Mouse (Mus musculus) common myeloid progenitor, adult 5-6 weeks (primary cell): ENCODE results near the gene Bloc1s6. TPM values are rescaled to one million over a fixed set of nuclear protein-coding genes. Genes with fewer than 3 reads are reported as not detected.

Source experiments
- ATAC-seq: replicated peaks from 2 replicates; pipeline ENCODE4 v1.8.0; 2016; ENCODE audit warnings: low read depth, mild to moderate bottlenecking, moderate TSS enrichment, inconsistent platforms; ENCODE audit not compliant: poor library complexity, severe bottlenecking
- total RNA-seq: library from RNA; stranded (forward); fragments of 200-1000, 187-1606 nt; gene quantifications from 2 replicates; pipeline ENCODE4 v1.2.3, GENCODE M21; 2017

The Bloc1s6 gene
- total RNA-seq, 1 experiment from 2014 or later = 33.9 TPM

- ATAC-seq = no peak
Observed at GRCm38 (mm10) chr2:122762991-122763390, 24.7 kb downstream of the Bloc1s6 start.

- no peak for ATAC-seq
Observed at GRCm38 (mm10) chr2:122764526-122764925, 26.2 kb downstream of the Bloc1s6 start.

GRCm38 (mm10) chr2:122765071-122765793, 26.9 kb downstream of the Bloc1s6 start, which contains the start of gene Sqor:
Gene Sqor, plus strand, starts transcription at chr2:122765237.
- ATAC-seq = peak; percentile 92

- ATAC-seq = no peak
Observed at GRCm38 (mm10) chr2:122765794-122766145, 27.5 kb downstream of the Bloc1s6 start.

GRCm38 (mm10) chr2:122771002-122771401, 32.7 kb downstream of the Bloc1s6 start:
- ATAC-seq = peak; percentile 97

- ATAC-seq = no peak
Observed at GRCm38 (mm10) chr2:122772899-122773298, 34.6 kb downstream of the Bloc1s6 start.

GRCm38 (mm10) chr2:122775491-122775890, 37.2 kb downstream of the Bloc1s6 start:
- no peak for ATAC-seq

GRCm38 (mm10) chr2:122776823-122777222, 38.5 kb downstream of the Bloc1s6 start:
- peak; percentile 45 for ATAC-seq

- no peak for ATAC-seq
Observed at GRCm38 (mm10) chr2:122779967-122780366, 41.7 kb downstream of the Bloc1s6 start.

- ATAC-seq = 0 out of 2 replicates have a peak, but pooled peaks have one; percentile 13
Observed at GRCm38 (mm10) chr2:122780447-122780846, 42.1 kb downstream of the Bloc1s6 start.

GRCm38 (mm10) chr2:122781590-122782356, 43.5 kb downstream of the Bloc1s6 start:
- ATAC-seq = peak; percentile 45; the same call in 1 of the 2 replicates

- ATAC-seq = no peak
Observed at GRCm38 (mm10) chr2:122783730-122784129, 45.4 kb downstream of the Bloc1s6 start.

- ATAC-seq = no peak
Observed at GRCm38 (mm10) chr2:122784701-122785100, 46.4 kb downstream of the Bloc1s6 start.

GRCm38 (mm10) chr2:122786167-122786566, 47.9 kb downstream of the Bloc1s6 start:
- ATAC-seq = no peak

GRCm38 (mm10) chr2:122789311-122789710, 51.0 kb downstream of the Bloc1s6 start:
- peak; percentile 60 for ATAC-seq

- no peak for ATAC-seq
Observed at GRCm38 (mm10) chr2:122789730-122790129, 51.4 kb downstream of the Bloc1s6 start.

Other genes with a start within 250 kb of the Bloc1s6 start
- gene Gatm, start 127.2 kb upstream of the Bloc1s6 start, total RNA-seq = 53.5 and 60.9 TPM in 2 replicates
- 0.63 and 2.1 TPM in 2 replicates for gene AA467197, start 101.5 kb upstream of the Bloc1s6 start, total RNA-seq
- 5.8 and 6.1 TPM in 2 replicates for gene Slc30a4, start 35.8 kb upstream of the Bloc1s6 start, total RNA-seq
- gene Sqor, start 26.7 kb downstream of the Bloc1s6 start, total RNA-seq = 18.8 and 30.8 TPM in 2 replicates